Mouse (Mus musculus) gastrocnemius, adult 18-20 months (tissue): ENCODE data around the gene Gm45234. TPM values are rescaled to one million over a fixed set of nuclear protein-coding genes. Genes with fewer than 3 reads are reported as not detected.
"Not testable (repeated sequence)": the region's sequence is repeated elsewhere in the genome, so short reads cannot be mapped to it uniquely, and the experiment has no call there.

Experiments used
- DNase-seq: peaks from one replicate; pipeline ENCODE4 v3.0.0; 2021; ENCODE audit warnings: low spot score
- long read RNA-seq, 2 experiments: library from polyadenylated mRNA; stranded (forward); transcript quantifications; one replicate each; pipeline ENCODE4 v2.0.0; 2021
- total RNA-seq, 2 experiments: library from RNA; stranded (reverse); gene quantifications; 2 replicates each; pipeline ENCODE4 v1.2.3; 2021

Gm45234 gene
- total RNA-seq = not detected
- long read RNA-seq, experiment 1, partial matches to known transcripts = 0 of 1 reads
- long read RNA-seq, experiment 1, other reads (novel, unspliced or antisense) = 1 of 1 reads
- long read RNA-seq, experiment 2 = 0 reads

- peak; percentile 65 for DNase-seq
Observed at GRCm38 (mm10) chr6:124755831-124756595, at the start of gene Gm45234, which contains the start of gene Atn1. TSS of gene Gm45234 (minus strand) at chr6:124756021. TSS of gene Atn1 (minus strand) at chr6:124756524.

GRCm38 (mm10) chr6:124804341-124804740, 48.5 kb upstream of the Gm45234 start:
- DNase-seq = no peak

- not testable (repeated sequence) for DNase-seq
Observed at GRCm38 (mm10) chr6:124803691-124804090, 47.9 kb upstream of the Gm45234 start.

GRCm38 (mm10) chr6:124803061-124803460, 47.2 kb upstream of the Gm45234 start:
- no peak for DNase-seq

DNA sequence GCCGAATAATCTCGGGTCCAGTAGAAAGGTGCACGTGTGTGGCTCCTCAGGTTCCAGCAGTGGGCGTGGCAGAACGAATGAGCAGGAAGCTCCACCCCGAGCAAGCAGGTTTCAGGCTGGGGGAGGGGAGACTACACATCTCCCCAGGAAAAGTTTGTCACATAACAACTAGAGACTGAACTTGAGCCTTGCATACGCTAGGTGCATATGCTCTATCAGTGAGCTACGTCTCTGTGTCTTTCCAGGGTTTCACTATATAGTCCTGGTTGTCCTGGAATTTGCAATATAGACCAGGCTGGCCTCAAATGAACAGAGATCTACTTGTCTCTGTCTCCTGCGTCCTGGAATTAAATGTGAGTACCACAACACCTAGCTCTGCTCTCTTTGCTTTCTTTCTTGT, 46.6 kb upstream of the Gm45234 start:
- not testable (repeated sequence) for DNase-seq

DNA sequence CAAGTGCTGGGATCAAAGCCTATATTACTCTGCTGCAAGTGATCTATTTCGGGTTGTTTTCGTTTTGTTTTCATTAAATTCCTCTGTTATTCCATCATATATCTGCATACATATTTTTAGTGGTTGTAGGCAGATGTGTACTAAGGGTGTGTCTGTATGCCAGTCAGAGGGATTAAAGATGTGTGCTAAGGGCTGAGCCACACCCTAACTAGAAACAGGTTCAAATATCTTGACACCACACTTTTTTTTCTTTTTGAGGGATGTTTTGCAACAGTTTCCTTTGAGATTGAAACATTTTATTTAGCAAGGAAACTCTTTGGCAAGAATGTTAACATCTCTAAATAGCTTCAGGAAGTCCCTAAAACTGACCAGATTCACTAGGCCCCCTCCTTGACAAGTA, 40.4 kb upstream of the Gm45234 start:
- no peak for DNase-seq

- no peak for DNase-seq
Observed at GRCm38 (mm10) chr6:124795781-124796180, 40.0 kb upstream of the Gm45234 start.

DNA sequence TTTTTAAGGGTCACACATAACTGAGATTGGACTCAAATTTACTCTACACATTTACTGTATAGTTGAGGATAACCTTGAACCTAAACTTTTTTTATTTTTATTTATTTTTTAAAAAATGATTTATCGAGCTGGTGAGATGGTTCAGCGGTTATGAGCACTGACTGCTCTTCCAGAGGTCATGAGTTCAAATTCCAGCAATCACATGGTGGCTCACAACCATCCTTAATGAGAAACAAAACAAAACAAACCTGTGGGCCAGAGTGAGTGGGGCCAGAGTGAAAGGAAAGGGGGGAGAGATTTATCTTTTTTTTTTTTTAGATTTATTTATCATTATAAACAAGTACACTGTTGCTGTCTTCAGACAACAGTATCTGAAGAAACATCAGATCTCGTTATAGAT, 36.1 kb upstream of the Gm45234 start:
- no peak for DNase-seq

DNA sequence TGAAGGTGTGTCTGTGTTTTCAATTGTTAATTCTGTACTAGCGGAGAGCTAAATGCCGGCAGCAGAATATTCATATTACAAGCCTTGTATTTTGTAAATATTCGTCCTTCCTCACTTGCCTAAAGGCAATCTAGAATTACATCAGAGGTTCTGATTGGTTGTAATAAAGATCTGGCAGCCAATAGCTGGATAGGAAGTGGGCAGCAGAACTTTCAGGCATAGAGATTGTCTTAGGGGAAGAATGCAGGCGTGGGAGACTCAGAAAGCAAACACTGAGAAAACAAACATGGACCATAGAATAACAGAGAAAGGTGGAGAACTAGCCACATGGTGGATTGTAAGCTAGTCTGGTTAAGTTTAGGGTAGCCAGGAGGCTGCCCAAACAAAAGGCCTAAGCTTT, 34.3 kb upstream of the Gm45234 start:
- DNase-seq = no peak

DNA sequence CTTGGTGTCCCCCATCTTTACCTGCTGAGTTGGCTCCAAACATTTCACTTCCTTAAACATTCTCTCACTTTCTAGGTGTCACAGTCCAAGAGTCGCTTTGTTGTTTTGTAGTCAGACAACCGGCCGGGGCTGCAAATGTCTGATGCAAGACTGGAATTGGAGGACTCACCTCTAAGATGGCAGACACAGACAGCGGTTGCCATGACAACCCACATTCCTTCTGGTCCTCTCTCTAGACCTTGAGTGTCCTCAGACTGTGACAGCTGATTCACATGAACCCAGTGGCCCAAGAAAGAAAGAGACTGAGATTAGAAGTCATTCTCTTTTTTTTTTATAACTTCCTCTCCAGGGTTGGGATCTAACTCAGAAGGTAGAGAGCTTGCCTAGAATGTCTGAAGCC, 33.7 kb upstream of the Gm45234 start:
- no peak for DNase-seq

- no peak for DNase-seq
Observed at GRCm38 (mm10) chr6:124787722-124788121, 31.9 kb upstream of the Gm45234 start.

DNA sequence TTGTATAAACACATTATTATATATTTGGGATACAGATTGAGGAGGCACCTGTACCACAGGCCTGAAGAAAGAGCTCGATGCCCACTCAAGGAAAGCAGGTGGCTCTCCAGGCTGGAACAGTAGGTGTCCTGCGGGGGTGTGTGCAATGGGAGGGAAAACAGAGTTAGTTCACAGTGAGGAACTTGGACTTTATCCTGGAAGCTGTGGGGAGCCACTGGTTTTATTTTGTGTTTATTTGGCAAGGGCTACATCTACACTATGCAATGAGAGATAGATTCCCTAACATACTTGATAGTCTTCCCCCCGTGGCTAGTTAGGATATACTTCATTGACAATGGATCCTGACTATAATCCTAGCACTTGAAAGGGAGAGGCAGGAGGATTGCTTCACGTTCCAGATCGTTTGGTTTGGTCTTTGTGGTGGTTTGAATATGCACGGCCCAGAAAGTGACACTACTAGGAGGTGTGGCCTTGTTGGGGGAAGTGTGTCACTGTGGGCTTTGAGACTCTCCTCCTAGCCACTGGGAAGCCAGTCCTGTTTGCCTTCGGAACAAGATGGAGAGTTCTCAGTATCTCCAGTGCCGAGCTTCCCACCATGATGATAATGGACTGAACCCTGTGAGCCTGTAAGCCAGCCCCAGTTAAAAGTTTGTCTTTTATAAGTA, 31.1 kb upstream of the Gm45234 start:
- no peak for DNase-seq

DNA sequence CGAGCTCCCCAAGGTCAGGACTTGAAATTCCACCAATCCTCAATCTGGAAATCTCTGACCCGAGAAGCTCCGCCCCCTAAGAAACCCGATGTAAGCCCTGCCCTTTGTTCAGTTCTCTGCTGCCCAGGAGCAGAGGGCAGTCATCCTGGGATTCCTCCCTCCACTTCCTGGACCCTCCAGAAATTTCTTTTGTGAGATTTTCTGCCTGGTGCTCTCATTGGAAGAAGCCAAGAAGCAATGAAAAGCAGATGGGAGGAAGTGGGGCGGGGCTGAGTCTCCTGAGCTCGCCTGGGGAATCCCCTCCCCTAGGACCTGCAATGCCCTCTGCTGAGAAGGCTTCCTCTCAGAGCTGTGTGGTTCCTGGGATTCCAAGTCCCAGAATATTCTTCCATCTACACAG, 26.6 kb upstream of the Gm45234 start:
- no peak for DNase-seq

- DNase-seq = no peak
Observed at GRCm38 (mm10) chr6:124780917-124781316, 25.1 kb upstream of the Gm45234 start.

DNA sequence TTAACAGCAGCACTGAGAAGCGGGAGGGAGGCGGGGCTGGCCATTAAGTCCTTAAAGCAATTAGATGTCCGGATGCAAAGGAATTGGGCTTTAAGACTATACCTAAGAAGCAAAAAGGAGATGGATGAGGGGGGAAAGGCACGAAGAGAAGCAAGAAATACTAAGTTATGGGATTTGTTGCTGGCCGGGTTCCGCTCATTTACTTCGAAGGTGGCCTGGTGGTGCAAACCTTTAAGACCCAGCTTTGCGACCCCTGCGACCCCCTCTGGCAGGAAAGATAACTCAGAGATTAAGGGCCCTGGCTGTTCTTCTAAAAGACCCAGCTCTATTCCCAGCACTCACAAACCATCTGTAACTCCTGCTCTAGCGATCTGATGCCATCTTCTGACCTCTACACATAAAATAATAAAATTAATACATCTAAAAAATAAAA, 24.2 kb upstream of the Gm45234 start:
- no peak for DNase-seq

DNA sequence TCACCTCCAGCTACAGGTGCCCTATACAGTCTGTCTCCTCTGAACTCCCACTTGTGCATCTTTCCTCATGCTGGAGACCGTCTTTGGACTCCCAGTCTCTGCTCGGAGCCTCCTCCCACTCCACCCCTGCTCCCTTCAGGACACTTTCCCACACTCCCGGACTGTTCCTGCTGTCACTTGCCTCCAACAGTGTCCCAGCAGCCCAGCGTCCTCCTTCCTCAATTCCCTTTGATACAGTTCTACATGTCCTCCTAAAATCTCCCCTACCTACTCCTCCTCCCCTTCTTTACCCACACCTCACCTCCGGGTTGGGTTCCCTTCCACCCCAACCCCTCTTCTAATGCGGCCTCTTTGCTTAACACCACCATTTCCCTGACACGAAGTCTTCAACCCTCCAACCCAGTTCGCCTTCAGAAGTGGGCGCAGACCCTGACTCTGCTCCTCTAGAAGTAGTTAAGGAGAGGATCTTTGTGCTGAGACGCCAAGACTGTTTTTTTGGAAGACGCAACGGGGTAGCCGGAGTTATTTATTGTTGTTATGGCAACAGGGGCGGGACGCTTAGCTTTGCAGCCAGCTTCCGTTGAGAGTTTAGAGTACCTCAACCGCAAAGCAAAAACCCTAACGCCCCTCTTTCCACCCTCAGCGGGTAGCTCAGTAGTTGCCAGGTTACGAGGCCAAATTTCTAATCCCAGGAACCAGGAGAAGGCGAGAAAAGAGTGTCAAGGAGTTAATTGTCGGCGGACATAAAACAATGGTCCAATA, 23.6 kb upstream of the Gm45234 start, which contains the start of gene Lrrc23:
Gene Lrrc23 (minus strand): TSS at position 506 of the 762 bp plus-strand sequence.
- DNase-seq = peak; percentile 40

DNA sequence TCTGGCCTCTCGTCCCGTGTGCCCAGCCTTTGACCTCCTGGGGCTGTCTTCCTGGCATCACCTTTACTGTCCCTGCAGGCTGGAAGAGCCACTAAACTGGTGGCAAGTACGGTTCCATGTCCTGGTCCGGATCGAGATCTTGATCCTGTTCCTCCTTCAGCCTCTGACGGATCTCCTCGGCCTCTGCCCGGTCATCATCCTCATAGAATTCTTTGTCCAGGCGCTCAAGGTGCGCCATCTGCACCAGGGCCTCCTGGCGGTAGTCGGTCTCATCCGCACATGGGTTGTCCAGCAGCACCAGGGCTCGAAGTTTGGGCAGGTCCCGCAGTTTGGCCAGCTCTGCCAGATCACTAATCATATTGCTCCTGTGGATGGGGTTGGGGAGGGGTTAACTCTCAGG, 14.7 kb upstream of the Gm45234 start:
- no peak for DNase-seq

- no peak for DNase-seq
Observed at GRCm38 (mm10) chr6:124770013-124770412, 14.2 kb upstream of the Gm45234 start.

DNA sequence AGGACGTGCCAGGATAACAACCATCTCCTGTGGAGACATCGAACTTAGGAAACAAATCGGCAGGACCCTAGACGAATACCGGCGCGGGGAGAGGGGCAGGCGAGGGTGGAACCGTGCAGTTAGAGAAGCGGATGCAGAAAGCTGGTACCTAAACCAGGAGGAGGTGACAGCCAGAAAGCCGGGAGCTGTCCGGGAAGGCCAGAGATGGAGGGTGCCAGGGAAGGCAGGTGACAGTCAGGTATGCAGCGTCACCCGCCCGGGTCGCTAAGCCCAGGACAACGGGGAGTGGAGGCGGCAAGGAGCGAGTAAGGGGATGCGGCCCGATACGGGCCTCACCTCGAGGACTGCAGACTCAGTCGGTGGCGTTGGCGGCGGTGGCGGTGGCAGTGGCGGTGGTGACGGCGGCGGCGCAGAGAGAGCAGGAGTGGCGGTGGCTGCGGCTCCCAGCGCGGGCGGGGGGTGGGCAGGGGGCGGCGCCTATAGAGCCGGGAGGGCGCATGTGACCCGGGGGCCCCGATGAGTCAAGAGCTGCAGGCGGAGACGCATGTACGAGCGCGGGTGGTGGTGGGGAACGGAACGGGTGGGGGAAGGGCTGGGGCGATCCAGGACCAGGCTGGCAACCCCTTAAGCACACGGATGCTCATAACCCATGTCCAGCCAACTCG, 13.4 kb upstream of the Gm45234 start, which contains the start of gene Eno2:
Gene Eno2 (minus strand): TSS at position 573 of the 665 bp plus-strand sequence.
- DNase-seq = no peak

GRCm38 (mm10) chr6:124768704-124769044, 12.9 kb upstream of the Gm45234 start:
- no peak for DNase-seq
